Mouse (Mus musculus) cerebellum, adult 9-10 months (tissue): ENCODE results near the gene Nudt1.

Experiments
- DNase-seq: peaks from one replicate; pipeline ENCODE4 v3.0.0; 2022

Nudt1 gene

DNA sequence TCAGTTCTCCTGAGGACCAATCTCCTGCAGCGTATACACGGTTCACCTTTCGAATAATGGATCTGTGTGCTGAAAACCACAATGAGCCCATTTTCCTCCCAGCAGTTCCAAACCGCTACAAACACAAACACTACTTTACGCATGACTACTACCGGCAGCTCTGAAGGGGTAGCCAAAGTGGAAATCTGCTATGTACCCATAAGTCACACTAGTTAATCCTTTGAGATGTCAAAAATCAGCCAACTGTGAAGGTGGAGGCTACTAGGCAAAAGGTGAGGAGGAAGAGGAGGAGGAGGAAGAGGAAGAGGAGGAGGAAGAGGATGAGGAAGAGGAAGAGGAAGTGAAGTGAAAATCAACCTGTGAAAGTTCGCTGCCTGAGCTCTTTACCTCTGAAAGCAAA, 65.8 kb downstream of the Nudt1 start:
- DNase-seq: no peak
